Mouse (Mus musculus) duodenum, adult 2 months (tissue): ENCODE results near the gene Fam171a2. TPM values are rescaled to one million over a fixed set of nuclear protein-coding genes. Genes with fewer than 3 reads are reported as not detected.

Source experiments
- polyA plus RNA-seq: library from polyadenylated mRNA; depleted of rRNA; stranded (reverse); fragments of >200 nt; gene quantifications from 2 replicates; pipeline ENCODE4 v1.2.3, GENCODE M21; 2012; ENCODE audit warnings: low replicate concordance; rRNA removed

Gene Fam171a2
- 4.1 and 8.3 TPM in 2 replicates for polyA plus RNA-seq

GRCm38 (mm10) chr11:102447497-102447896, at the start of gene Fam171a2:
Gene Fam171a2 (minus strand): TSS chr11:102447682.

GRCm38 (mm10) chr11:102469648-102470357, 22.3 kb upstream of the Fam171a2 start, which contains the start of gene Itga2b:
Gene Itga2b (minus strand): TSS chr11:102470122.

GRCm38 (mm10) chr11:102430121-102431017, 17.1 kb downstream of the Fam171a2 start, which contains the start of gene Grn:
Gene Grn (plus strand): TSS chr11:102430315.

GRCm38 (mm10) chr11:102407834-102408215, 39.7 kb downstream of the Fam171a2 start, which contains the start of gene Slc25a39:
Gene Slc25a39 (minus strand): TSS chr11:102407946.

GRCm38 (mm10) chr11:102393238-102393634, 54.2 kb downstream of the Fam171a2 start, which contains the start of gene Rundc3a:
Gene Rundc3a (plus strand): TSS chr11:102393403.

Other genes with a start within 250 kb of the Fam171a2 start
- 75.7 and 76.7 TPM in 2 replicates for gene Hdac5, start 217.5 kb downstream of the Fam171a2 start, polyA plus RNA-seq
- gene BC030867, start 198.8 kb downstream of the Fam171a2 start, polyA plus RNA-seq = 4.6 and 4.9 TPM in 2 replicates
- gene Asb16, start 178.9 kb downstream of the Fam171a2 start, polyA plus RNA-seq = 0.32 and 2.3 TPM in 2 replicates
- 44.7 and 54.3 TPM in 2 replicates for gene Tmub2, start 162.8 kb downstream of the Fam171a2 start, polyA plus RNA-seq
- 25.5 and 36.4 TPM in 2 replicates for gene Atxn7l3, start 151.1 kb downstream of the Fam171a2 start, polyA plus RNA-seq
- 13.2 and 18.6 TPM in 2 replicates for gene Ubtf, start 127.9 kb downstream of the Fam171a2 start, polyA plus RNA-seq
- 0.06 TPM in 1 of 2 replicates, not detected in the other for gene Slc4a1, start 81.5 kb downstream of the Fam171a2 start, polyA plus RNA-seq
- gene Rundc3a, start 54.3 kb downstream of the Fam171a2 start, polyA plus RNA-seq = 4.5 and 5.1 TPM in 2 replicates
- 578 and 741 TPM in 2 replicates for gene Slc25a39, start 39.7 kb downstream of the Fam171a2 start, polyA plus RNA-seq
- 118 and 121 TPM in 2 replicates for gene Grn, start 17.4 kb downstream of the Fam171a2 start, polyA plus RNA-seq
- 4.6 and 5.7 TPM in 2 replicates for gene Itga2b, start 22.4 kb upstream of the Fam171a2 start, polyA plus RNA-seq
- 11.1 and 15.6 TPM in 2 replicates for gene Gpatch8, start 108.7 kb upstream of the Fam171a2 start, polyA plus RNA-seq
- gene Gm11627, start 131.8 kb upstream of the Fam171a2 start, polyA plus RNA-seq = 0.74 TPM in 1 of 2 replicates, not detected in the other
- 13.2 and 16.8 TPM in 2 replicates for gene Fzd2, start 156.7 kb upstream of the Fam171a2 start, polyA plus RNA-seq
- not detected in 2 replicates for gene Meioc, start 216.0 kb upstream of the Fam171a2 start, polyA plus RNA-seq